Mouse (Mus musculus) liver, adult 2 months (tissue): ENCODE results near the gene Sp3. TPM values are rescaled to one million over a fixed set of nuclear protein-coding genes. Genes with fewer than 3 reads are reported as not detected.
A peak's percentile ranks its signal among the peaks of the same experiment; 100 is the strongest.

Experiments used
- DNase-seq: peaks from one replicate; pipeline ENCODE4 v3.0.0-alpha.2; 2011; ENCODE audit warnings: low read depth, low spot score; ENCODE audit errors: extremely low read depth
- H3K27ac ChIP-seq: fragments of 200-500 bp; replicated peaks from 2 replicates; pipeline ENCODE4 v1.5.1; 2012; ENCODE audit warnings: low read depth, mild to moderate bottlenecking, control low read depth, inconsistent platforms, low read length; ENCODE audit not compliant: insufficient read depth
- H3K27me3 ChIP-seq: fragments of 200-500 bp; 2 replicates; pipeline ENCODE4 v1.6.1; 2012; ENCODE audit warnings: mild to moderate bottlenecking, moderate library complexity, low read length, inconsistent platforms; ENCODE audit not compliant: control insufficient read depth, insufficient read depth
- H3K36me3 ChIP-seq: fragments of 200-500 bp; 2 replicates; pipeline ENCODE4 v1.6.1; 2012; ENCODE audit warnings: low read length, inconsistent platforms; ENCODE audit not compliant: control insufficient read depth, insufficient read depth
- H3K4me1 ChIP-seq: fragments of 200-500 bp; 2 replicates; pipeline ENCODE4 v1.6.1; 2011; ENCODE audit warnings: low read length; ENCODE audit not compliant: control insufficient read depth, insufficient read depth
- H3K4me3 ChIP-seq: fragments of 200-500 bp; 2 replicates; pipeline ENCODE4 v1.5.1; 2011; ENCODE audit warnings: low read depth, mild to moderate bottlenecking, control low read depth, low read length, moderate library complexity; ENCODE audit not compliant: insufficient read depth
- H3K79me2 ChIP-seq: fragments of 200-500 bp; 2 replicates; pipeline ENCODE4 v1.6.1; 2012; ENCODE audit warnings: inconsistent platforms, mild to moderate bottlenecking, low read length, moderate library complexity; ENCODE audit not compliant: control insufficient read depth, insufficient read depth
- H3K9ac ChIP-seq: fragments of 200-500 bp; 2 replicates; pipeline ENCODE4 v1.6.1; 2012; ENCODE audit warnings: low read depth, mild to moderate bottlenecking, control low read depth, inconsistent platforms, low read length
- CTCF ChIP-seq: fragments of 200-500 bp; IDR thresholded peaks from 2 replicates; pipeline ENCODE4 v1.5.1; 2011; ENCODE audit warnings: low read depth, low read length, control low read depth
- POLR2A ChIP-seq: fragments of 200-500 bp; IDR thresholded peaks from 2 replicates; pipeline ENCODE4 v1.6.1; 2011; ENCODE audit warnings: low read length, control low read depth; ENCODE audit not compliant: insufficient read depth; ENCODE audit errors: extremely low read depth
- WGBS: fragments of 180-500 bp; shearing (Covaris S2); methylation state at CpG from one replicate; pipeline ENCODE4 v1.1.7; 2018; 5-methylcytosine and 5-hydroxymethylcytosine counted together
- polyA plus RNA-seq: library from polyadenylated mRNA; depleted of rRNA; stranded (reverse); fragments of >200 nt; gene quantifications from 2 replicates; pipeline ENCODE4 v1.2.3, GENCODE M21; 2012
- total RNA-seq: library from RNA; depleted of rRNA; stranded (reverse); fragments of >200 nt; gene quantifications from 2 replicates; pipeline ENCODE4 v1.2.3, GENCODE M21; 2014

Sp3 gene
- total and polyA plus RNA-seq, 2 experiments = 9.0 to 55.1 TPM

DNA sequence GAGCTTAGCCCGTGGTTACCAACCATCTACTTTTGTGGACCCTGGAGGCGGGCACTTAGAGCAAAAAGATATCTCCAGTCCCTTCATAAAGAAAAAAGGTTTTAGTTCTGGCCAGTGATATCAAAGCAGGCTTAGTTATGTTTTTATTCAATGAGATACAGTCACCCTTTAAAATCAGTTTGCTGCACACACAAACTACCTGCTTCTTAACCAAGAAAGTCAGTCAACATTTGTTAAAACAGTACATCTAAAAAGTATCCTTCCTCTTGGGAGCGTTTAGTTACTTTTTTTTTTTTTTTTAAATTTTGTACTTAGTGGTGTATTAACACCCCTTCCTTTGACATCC lies 802 bp upstream of the Sp3 start:
- Histone ChIP-seq H3K4me1 (peaks cover 7% of the 10 kb centered on the region; the same call in 1 of the 2 replicates), H3K27ac (peak overlapping the region; percentile 97), H3K9ac (peak overlapping the region; percentile 97), H3K4me3 (peak overlapping the region; percentile 85), H3K36me3 (no peaks in the 10 kb centered on the region), H3K79me2 (peaks cover 3% of the 10 kb centered on the region; the same call in 1 of the 2 replicates), H3K27me3 (no peaks in the 10 kb centered on the region)
- TF ChIP-seq POLR2A = no peak
- no peak for TF ChIP-seq CTCF
- no peak for DNase-seq
- 6% methylated on average over 3 of the region's 3 CpGs for WGBS

- Histone ChIP-seq H3K36me3 (0 out of 2 replicates have a peak, but pooled peaks cover 3% of the 10 kb centered on the region), H3K27ac (peak overlapping the region; percentile 99), H3K9ac (peak overlapping the region; percentile 100), H3K79me2 (peaks cover 6% of the 10 kb centered on the region; the same call in 1 of the 2 replicates), H3K4me1 (peaks cover 8% of the 10 kb centered on the region; the same call in 1 of the 2 replicates), H3K27me3 (no peaks in the 10 kb centered on the region), H3K4me3 (peak overlapping the region; percentile 85)
- 2% methylated on average over 26 of the region's 54 CpGs for WGBS
- no peak for TF ChIP-seq CTCF
- TF ChIP-seq POLR2A = peak; percentile 50; the same call in 1 of the 2 replicates
- DNase-seq = peak; percentile 74
These were observed 581 bp downstream of the Sp3 start for GRCm38 (mm10) chr2:72979659-72980071.

DNA sequence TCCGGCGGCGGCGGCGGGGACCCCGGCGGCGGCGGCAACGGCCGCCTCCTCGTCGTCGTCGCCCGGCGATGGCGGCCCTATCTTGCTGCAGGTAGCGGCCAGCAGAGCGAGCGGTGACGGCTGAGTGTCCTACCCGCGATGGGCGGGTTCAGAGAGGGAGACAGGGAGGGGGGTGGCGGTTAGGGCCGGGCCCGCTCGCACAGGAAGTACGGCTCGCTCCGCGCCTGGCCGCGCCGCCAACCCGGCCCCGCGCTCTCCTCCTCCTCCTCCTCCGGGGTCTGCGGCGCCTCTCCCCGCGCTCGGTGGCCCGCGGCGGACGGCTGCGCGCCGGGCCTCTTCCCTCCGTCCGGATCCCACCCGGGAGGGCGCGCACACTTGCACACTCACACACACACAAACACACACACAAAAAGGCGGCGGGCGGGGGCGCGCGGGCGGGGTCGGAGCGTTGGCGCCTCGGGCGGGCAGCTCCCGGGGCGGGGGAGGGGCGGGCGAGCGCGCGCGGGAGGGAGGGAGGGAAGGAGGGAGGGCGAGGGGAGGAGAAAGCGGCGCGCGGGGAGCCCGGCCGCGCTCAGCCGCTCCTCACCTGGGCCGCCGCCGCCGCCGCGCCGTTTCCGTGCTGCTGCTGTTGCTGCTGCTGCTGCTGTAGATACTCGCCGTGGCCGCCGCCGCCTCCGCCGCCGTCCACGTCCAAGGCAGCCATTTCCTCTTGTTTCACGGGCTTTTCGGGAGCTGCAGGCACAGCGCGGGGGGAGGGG lies 1.2 kb downstream of the Sp3 start:
- no peak for TF ChIP-seq CTCF
- TF ChIP-seq POLR2A = peak; percentile 41; the same call in 1 of the 2 replicates
- Histone ChIP-seq H3K4me1 (peaks cover 10% of the 10 kb centered on the region; the same call in 1 of the 2 replicates), H3K9ac (peak overlapping the region; percentile 100), H3K79me2 (peaks cover 6% of the 10 kb centered on the region; the same call in 1 of the 2 replicates), H3K27me3 (no peaks in the 10 kb centered on the region), H3K36me3 (0 out of 2 replicates have a peak, but pooled peaks cover 3% of the 10 kb centered on the region), H3K4me3 (peak overlapping the region; percentile 85), H3K27ac (peak overlapping the region; percentile 95)
- peak; percentile 76 for DNase-seq
- under 1% methylated on average over 76 of the region's 107 CpGs for WGBS

GRCm38 (mm10) chr2:72978473-72978872 lies 1.8 kb downstream of the Sp3 start:
- peaks cover 15% of the 10 kb centered on the region; the same call in 1 of the 2 replicates for H3K4me1 ChIP-seq
- 6% methylated on average over 38 of the region's 38 CpGs for WGBS
- peaks cover 6% of the 10 kb centered on the region; the same call in 1 of the 2 replicates for H3K79me2 ChIP-seq
- no peaks in the 10 kb centered on the region for H3K27me3 ChIP-seq
- peak; percentile 14 for TF ChIP-seq CTCF
- TF ChIP-seq POLR2A = no peak
- peak; percentile 69 for DNase-seq
- H3K27ac ChIP-seq = peak overlapping the region; percentile 94
- peak overlapping the region; percentile 95 for H3K9ac ChIP-seq
- H3K36me3 ChIP-seq = 0 out of 2 replicates have a peak, but pooled peaks cover 3% of the 10 kb centered on the region
- peak overlapping the region; percentile 85 for H3K4me3 ChIP-seq

DNA sequence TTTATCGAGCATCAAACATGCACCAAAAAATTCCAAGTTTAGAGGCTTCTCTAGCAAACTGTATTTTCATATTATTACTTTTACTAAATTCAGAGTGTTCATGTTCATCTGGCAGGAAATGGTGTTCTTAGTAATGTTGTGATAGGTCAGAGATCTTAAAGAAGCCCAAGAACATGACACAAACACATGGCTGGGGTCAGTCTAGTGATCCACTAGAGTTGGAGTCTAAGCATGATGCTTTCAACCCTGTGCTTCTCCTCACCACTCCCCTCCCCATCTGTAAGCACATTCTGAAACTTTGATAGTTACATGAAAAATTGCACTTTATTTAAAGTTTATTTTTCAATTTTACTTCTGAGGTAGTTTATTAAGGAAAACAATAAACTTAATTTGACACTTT lies 3.0 kb downstream of the Sp3 start:
- Histone ChIP-seq H3K27ac (no peak overlapping the region), H3K79me2 (peaks cover 6% of the 10 kb centered on the region; the same call in 1 of the 2 replicates), H3K4me1 (peaks cover 15% of the 10 kb centered on the region; the same call in 1 of the 2 replicates), H3K9ac (no peak overlapping the region), H3K27me3 (no peaks in the 10 kb centered on the region), H3K4me3 (peak overlapping the region; percentile 22; the same call in 1 of the 2 replicates), H3K36me3 (0 out of 2 replicates have a peak, but pooled peaks cover 3% of the 10 kb centered on the region)
- no peak for TF ChIP-seq POLR2A
- WGBS = 37% methylated on average over 1 of the region's 1 CpGs
- DNase-seq = no peak
